Mouse (Mus musculus) G1E (cell line): Measurements from ENCODE around the gene Atp1b1.

ENCODE experiments used
- CTCF ChIP-seq: IDR thresholded peaks from 2 replicates; pipeline ENCODE4 v1.5.1; 2012; ENCODE audit warnings: low read depth, low read length, inconsistent platforms, mixed read lengths
- GATA1 ChIP-seq: IDR thresholded peaks from 2 replicates; pipeline ENCODE4 v1.6.1; 2012; ENCODE audit warnings: borderline replicate concordance, low read length, inconsistent platforms, mixed read lengths
- POLR2AphosphoS5 ChIP-seq: IDR thresholded peaks from 2 replicates; pipeline ENCODE4 v1.6.1; 2012; ENCODE audit warnings: low read depth, low read length, inconsistent platforms; ENCODE audit not compliant: insufficient replicate concordance
- TAL1 ChIP-seq: conservative IDR thresholded peaks from 2 replicates; pipeline ENCODE4 v1.6.1; 2012; ENCODE audit warnings: low read depth, low read length, inconsistent platforms, mixed read lengths

- TF ChIP-seq CTCF = no peak
- TF ChIP-seq GATA1 = no peak
- no peak for TF ChIP-seq TAL1
- TF ChIP-seq POLR2AphosphoS5 = no peak
Measured at GRCm38 (mm10) chr1:164420623-164421354, 37.4 kb downstream of the Atp1b1 start.
